Mouse (Mus musculus) heart, adult 2 months (tissue): Measurements from ENCODE around the gene Dnajc10. TPM values are rescaled to one million over a fixed set of nuclear protein-coding genes. Genes with fewer than 3 reads are reported as not detected.

Experiments used
- DNase-seq, 2 experiments: peaks; one replicate each; pipeline ENCODE4 v3.0.0; 2021
- H3K27ac ChIP-seq: fragments of 200-600 bp; 2 replicates; pipeline ENCODE4 v1.8.1; 2022
- H3K27me3 ChIP-seq: fragments of 200-500 bp; 2 replicates; pipeline ENCODE4 v1.6.1; 2012; ENCODE audit warnings: mild to moderate bottlenecking, low read length, inconsistent platforms, mixed read lengths; ENCODE audit not compliant: control insufficient read depth, insufficient read depth
- H3K36me3 ChIP-seq: fragments of 200-500 bp; 2 replicates; pipeline ENCODE4 v1.6.1; 2012; ENCODE audit warnings: low read length, inconsistent platforms; ENCODE audit not compliant: control insufficient read depth, insufficient read depth
- H3K4me1 ChIP-seq: fragments of 200-500 bp; 2 replicates; pipeline ENCODE4 v1.6.1; 2011; ENCODE audit warnings: low read length; ENCODE audit not compliant: control insufficient read depth, insufficient read depth
- H3K4me3 ChIP-seq: fragments of 200-600 bp; 2 replicates; pipeline ENCODE4 v1.8.1; 2022
- H3K79me2 ChIP-seq: fragments of 200-500 bp; replicated peaks from 2 replicates; pipeline ENCODE4 v1.6.1; 2012; ENCODE audit warnings: mild to moderate bottlenecking, inconsistent platforms, low read length, moderate library complexity, mixed read lengths; ENCODE audit not compliant: control insufficient read depth, insufficient read depth
- H3K9ac ChIP-seq: fragments of 200-500 bp; 2 replicates; pipeline ENCODE4 v1.6.1; 2012; ENCODE audit warnings: low read depth, mild to moderate bottlenecking, control low read depth, inconsistent platforms, low read length, mixed read lengths
- CTCF ChIP-seq: fragments of 200-600 bp; IDR thresholded peaks from 2 replicates; pipeline ENCODE4 v1.8.1; 2022; ENCODE audit warnings: antibody characterized with exemption, mild to moderate bottlenecking, moderate library complexity
- EP300 ChIP-seq: fragments of 200-500 bp; IDR thresholded peaks from 2 replicates; pipeline ENCODE4 v1.6.1; 2011; ENCODE audit warnings: low read depth, low read length, control low read depth; ENCODE audit not compliant: insufficient read depth
- POLR2A ChIP-seq: fragments of 200-500 bp; IDR thresholded peaks from 2 replicates; pipeline ENCODE4 v1.6.1; 2011; ENCODE audit warnings: mild to moderate bottlenecking, low read depth, low read length, control low read depth; ENCODE audit not compliant: insufficient read depth
- WGBS: fragments of 180-500 bp; shearing (Covaris S2); methylation state at CpG from one replicate; pipeline ENCODE4 v1.1.7; 2018; 5-methylcytosine and 5-hydroxymethylcytosine counted together
- intact Hi-C: fragments of 180-260 bp; cut with DNase I; formaldehyde crosslinking; loops from one replicate; pipeline ENCODE4 v1.15.1; 2025
- polyA plus RNA-seq: library from polyadenylated mRNA; depleted of rRNA; stranded (reverse); fragments of >200 nt; gene quantifications from 2 replicates; pipeline ENCODE4 v1.2.3, GENCODE M21; 2012; rRNA removed
- total RNA-seq, 2 experiments: library from RNA; stranded (reverse); gene quantifications; 2 replicates each; pipeline ENCODE4 v1.2.3; 2021

The Dnajc10 gene
- total and polyA plus RNA-seq, 3 experiments, result 12.9 to 33.9 (median 32.6) TPM

DNA sequence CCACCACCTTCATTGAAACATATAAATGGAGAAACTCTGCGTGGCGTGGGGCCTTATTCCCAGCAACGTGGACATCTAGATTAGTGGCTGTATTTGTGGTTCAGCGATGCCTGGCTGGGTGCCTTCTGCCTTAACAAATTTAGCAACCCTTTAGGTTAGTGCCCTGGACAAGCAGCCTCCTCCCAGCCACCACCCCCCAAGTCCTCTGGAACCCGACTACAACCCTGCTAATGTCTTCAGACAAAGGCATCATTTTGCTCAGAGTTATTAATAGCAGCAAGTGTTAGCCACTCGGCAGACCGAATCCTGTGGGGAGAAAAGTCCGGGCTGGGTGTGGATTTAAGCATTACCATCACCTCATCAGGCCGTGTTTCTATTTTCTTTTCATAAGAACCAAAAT lies 72.4 kb downstream of the Dnajc10 start:
- Histone ChIP-seq H3K79me2 (no peaks in the 10 kb centered on the region), H3K36me3 (no peaks in the 10 kb centered on the region), H3K4me1 (peaks cover 1% of the 10 kb centered on the region), H3K4me3 (no peak overlapping the region), H3K27me3 (no peaks in the 10 kb centered on the region), H3K9ac (no peak overlapping the region), H3K27ac (no peak overlapping the region)
- TF ChIP-seq EP300, result no peak
- TF ChIP-seq POLR2A, result no peak
- TF ChIP-seq CTCF, result no peak
- intact Hi-C loops, result no loop called here
- peak in 1 of 2 experiments; percentile 10 for DNase-seq
- 46% methylated on average over 9 of the region's 9 CpGs for WGBS

DNA sequence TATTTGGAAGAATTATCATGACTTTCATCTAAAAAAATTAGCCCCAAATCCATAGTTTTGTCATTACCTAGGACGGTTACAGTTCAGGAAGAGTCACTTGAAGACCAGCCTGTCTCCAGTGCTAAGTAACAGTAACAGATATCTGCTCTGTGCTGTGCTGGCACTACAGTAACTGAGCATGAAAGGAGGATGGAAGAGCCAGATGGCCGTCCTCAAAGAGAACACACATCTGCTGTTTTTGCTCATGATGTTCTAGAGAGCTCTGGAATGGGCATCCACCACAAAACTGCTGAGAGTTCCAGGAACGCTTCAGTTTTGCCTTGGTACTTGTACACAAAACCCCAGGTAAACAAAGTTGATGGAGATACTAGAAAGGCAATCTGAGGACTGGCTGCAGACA lies 73.1 kb downstream of the Dnajc10 start:
- Histone ChIP-seq H3K27ac (no peak overlapping the region), H3K79me2 (no peaks in the 10 kb centered on the region), H3K9ac (no peak overlapping the region), H3K27me3 (no peaks in the 10 kb centered on the region), H3K36me3 (no peaks in the 10 kb centered on the region), H3K4me3 (no peak overlapping the region), H3K4me1 (peaks cover 1% of the 10 kb centered on the region)
- intact Hi-C loops, result no loop called here
- peak in 1 of 2 experiments; percentile 5 for DNase-seq
- 65% methylated on average over 3 of the region's 3 CpGs for WGBS
- TF ChIP-seq EP300, result no peak
- TF ChIP-seq CTCF, result no peak
- TF ChIP-seq POLR2A, result no peak

- no peaks in the 10 kb centered on the region for H3K79me2 ChIP-seq
- no peaks in the 10 kb centered on the region for H3K27me3 ChIP-seq
- H3K9ac ChIP-seq, result no peak overlapping the region
- no peaks in the 10 kb centered on the region for H3K36me3 ChIP-seq
- 73% methylated on average over 7 of the region's 7 CpGs for WGBS
- no peak overlapping the region for H3K27ac ChIP-seq
- no peaks in the 10 kb centered on the region for H3K4me1 ChIP-seq
- DNase-seq, result no peak
- TF ChIP-seq POLR2A (no peak), CTCF (no peak), EP300 (no peak)
- no peak overlapping the region for H3K4me3 ChIP-seq
- intact Hi-C loops, result no loop called here
These were observed 80.8 kb downstream of the Dnajc10 start for GRCm38 (mm10) chr2:80396057-80396456.

DNA sequence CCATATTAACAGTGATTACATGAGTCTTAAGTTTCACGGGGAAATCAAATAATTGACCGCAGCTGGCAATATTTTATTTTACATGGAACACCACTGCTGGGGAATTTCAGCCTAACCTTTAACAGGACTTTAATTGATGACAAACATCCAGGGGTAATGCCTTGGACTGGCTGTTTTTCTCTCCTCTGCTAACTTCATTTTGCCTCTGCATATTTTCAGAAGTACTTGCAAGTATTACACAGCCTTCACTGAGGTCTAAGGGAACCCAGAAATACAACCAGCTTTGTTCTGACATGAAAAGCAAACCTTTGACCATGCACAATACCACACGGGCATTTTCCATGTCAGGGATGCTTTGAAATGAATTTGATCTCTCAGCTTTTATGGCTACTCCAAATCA lies 81.6 kb downstream of the Dnajc10 start:
- DNase-seq, result no peak
- 74% methylated on average over 3 of the region's 3 CpGs for WGBS
- Histone ChIP-seq H3K36me3 (no peaks in the 10 kb centered on the region), H3K79me2 (no peaks in the 10 kb centered on the region), H3K27ac (no peak overlapping the region), H3K9ac (no peak overlapping the region), H3K4me1 (no peaks in the 10 kb centered on the region), H3K27me3 (no peaks in the 10 kb centered on the region), H3K4me3 (no peak overlapping the region)
- TF ChIP-seq CTCF (no peak), POLR2A (no peak), EP300 (no peak)
- intact Hi-C loops, result no loop called here

- TF ChIP-seq POLR2A (no peak), CTCF (no peak), EP300 (no peak)
- 55% methylated on average over 3 of the region's 3 CpGs for WGBS
- DNase-seq, result no peak
- intact Hi-C loops, result no loop called here
- H3K79me2 ChIP-seq, result no peaks in the 10 kb centered on the region
- H3K36me3 ChIP-seq, result no peaks in the 10 kb centered on the region
- no peak overlapping the region for H3K27ac ChIP-seq
- no peak overlapping the region for H3K9ac ChIP-seq
- no peaks in the 10 kb centered on the region for H3K27me3 ChIP-seq
- no peak overlapping the region for H3K4me3 ChIP-seq
- H3K4me1 ChIP-seq, result no peaks in the 10 kb centered on the region
These were observed 83.4 kb downstream of the Dnajc10 start for GRCm38 (mm10) chr2:80398595-80399099.

Other genes with a start within 250 kb of the Dnajc10 start
- 1 to 10 TPM; 6.2 to 8.5 TPM for gene Pde1a, start 186.0 kb upstream of the Dnajc10 start, total RNA-seq
- gene Pde1a, start 186.0 kb upstream of the Dnajc10 start, polyA plus RNA-seq, result 4.9 and 11.1 TPM in 2 replicates
- gene Prdx6b, start 23.0 kb upstream of the Dnajc10 start, total RNA-seq, result not detected
- 0.06 TPM in 1 of 2 replicates, not detected in the other for gene Prdx6b, start 23.0 kb upstream of the Dnajc10 start, polyA plus RNA-seq
- 1 to 10 TPM; 5.7 to 6.0 TPM for gene Frzb, start 132.2 kb downstream of the Dnajc10 start, total RNA-seq
- 2.8 and 4.6 TPM in 2 replicates for gene Frzb, start 132.2 kb downstream of the Dnajc10 start, polyA plus RNA-seq